Mouse (Mus musculus) thymus, postnatal 14 days (tissue): ENCODE data around the gene Sit1.
"Not testable (repeated sequence)": the region's sequence is repeated elsewhere in the genome, so short reads cannot be mapped to it uniquely, and the experiment has no call there.

Experiments
- DNase-seq: peaks from one replicate; pipeline ENCODE4 v3.0.0; 2021

Gene Sit1

DNA sequence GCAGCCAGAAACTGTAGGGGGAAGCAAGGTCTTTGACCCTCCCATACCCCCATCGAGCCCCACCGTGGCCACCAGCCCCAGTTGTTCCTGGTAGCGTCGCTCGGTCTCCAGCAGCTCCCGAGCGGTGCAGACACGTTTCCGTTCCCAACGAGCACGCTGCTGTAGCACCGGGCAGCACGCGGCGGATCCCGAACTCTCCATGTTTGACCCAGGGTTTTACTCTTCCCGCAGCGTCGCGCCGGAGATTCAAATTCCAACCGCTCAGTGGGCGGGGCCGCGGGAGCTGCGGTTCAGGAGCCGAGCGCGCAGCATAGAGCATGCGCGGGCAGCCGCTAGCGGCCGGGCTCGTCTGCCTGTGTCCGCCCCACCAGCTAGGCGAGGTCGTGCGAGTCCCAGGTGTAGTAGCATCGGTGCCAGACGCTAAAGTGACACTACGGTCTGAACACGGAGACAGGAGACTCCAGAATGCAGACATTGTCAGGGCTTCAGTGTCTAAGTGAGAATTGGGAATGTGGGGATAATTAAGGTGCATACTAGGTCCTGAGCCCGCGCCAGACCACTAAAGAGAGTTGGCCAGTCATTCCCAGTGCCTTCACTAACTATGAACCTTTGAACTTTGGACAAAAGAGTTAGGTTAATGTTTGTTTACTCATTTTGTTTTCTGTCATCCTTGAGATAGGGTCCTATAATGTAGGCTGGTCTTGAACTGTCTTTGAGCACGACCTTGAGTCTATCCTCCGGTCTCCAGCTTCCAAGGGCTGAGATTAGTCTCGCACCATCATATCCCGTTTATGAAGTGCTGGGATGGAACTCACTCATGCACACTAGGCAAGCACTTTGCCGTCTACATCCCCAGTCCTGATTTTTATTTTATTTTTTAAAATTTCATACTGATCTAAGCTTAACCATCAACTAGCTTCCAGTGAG lies 16.1 kb upstream of the Sit1 start, which contains the start of gene Arhgef39:
Gene Arhgef39, minus strand, starts transcription at position 289 of the 927 bp plus-strand sequence.
- peak; percentile 82 for DNase-seq

DNA sequence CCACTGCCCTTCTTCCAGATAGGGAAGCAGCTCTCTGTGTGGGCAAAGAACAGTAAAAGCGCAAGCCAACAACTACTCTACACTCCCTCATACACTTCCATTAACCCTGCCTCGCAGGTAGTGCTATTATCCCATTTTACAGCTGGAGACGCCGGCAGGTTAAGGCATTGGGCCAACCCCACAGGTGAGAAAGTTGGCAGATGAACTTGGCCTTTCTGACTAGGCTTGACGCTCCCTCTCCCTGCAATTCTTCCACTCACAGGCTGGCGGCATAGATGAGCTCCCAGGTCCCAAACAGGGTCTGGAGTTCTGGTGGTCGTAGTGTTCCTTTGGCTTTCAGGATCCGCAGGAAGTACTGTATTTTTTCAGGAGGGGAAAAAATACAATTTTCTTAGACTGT lies 15.4 kb upstream of the Sit1 start:
- peak; percentile 71 for DNase-seq

GRCm38 (mm10) chr4:43497946-43498345 lies 14.4 kb upstream of the Sit1 start:
- DNase-seq: no peak

DNA sequence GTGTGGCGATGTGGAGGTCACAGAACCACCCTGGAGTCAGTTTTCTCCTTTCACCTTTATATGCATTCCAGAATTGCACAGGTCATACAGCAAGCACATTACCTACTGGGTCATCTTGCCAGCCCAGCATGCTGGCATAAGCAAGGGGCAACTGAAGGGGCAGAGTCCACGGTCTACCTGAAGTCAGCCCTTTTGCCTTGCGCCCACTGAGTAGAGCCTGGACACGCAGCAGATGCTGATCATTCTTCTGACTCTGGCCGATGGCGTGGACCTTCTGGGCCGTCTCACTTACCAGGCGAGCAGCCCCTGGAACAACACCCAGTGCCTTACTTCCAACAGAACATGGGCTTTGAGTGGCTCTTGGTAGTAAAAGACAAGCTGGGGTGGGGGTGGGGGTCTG lies 13.9 kb upstream of the Sit1 start:
- DNase-seq: no peak

DNA sequence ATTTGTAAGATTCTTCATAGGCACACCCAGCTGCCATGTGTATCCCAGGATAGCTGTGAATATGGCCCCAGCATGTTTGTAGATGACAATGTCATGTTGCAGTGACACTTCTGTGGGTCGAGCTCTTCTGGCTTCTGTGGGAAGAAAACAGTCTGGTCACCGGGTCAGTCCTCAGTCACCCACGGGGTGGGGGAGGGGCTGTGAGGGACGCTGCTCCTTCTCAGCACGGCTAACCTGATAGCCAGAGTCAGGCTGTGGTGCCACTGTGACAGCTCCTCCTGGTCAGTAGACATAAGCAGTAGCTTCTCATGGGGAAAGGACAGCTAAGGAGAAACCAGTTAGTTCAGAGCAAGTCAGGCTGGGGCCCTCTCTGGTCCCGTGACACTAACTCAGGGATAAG lies 13.1 kb upstream of the Sit1 start:
- no peak for DNase-seq

DNA sequence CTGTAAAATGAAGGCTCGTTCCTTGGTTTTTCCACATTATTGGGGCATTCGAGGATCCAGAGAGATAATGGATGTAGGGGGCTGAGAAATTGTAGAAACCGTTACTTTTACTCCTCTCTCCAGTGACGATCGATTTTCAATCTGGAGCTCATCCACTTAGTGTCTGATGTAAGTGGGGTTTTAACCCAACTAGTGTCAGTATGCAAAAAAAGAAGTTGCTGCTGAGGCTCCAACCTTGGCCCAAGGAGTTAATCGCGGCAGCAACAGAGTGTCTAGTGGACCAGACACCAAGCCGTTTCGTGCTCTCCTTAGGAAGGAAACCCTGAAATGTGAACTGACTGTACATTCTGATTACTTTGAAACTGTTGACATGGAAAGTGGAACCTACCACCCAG lies 10.3 kb upstream of the Sit1 start:
- DNase-seq: no peak

DNA sequence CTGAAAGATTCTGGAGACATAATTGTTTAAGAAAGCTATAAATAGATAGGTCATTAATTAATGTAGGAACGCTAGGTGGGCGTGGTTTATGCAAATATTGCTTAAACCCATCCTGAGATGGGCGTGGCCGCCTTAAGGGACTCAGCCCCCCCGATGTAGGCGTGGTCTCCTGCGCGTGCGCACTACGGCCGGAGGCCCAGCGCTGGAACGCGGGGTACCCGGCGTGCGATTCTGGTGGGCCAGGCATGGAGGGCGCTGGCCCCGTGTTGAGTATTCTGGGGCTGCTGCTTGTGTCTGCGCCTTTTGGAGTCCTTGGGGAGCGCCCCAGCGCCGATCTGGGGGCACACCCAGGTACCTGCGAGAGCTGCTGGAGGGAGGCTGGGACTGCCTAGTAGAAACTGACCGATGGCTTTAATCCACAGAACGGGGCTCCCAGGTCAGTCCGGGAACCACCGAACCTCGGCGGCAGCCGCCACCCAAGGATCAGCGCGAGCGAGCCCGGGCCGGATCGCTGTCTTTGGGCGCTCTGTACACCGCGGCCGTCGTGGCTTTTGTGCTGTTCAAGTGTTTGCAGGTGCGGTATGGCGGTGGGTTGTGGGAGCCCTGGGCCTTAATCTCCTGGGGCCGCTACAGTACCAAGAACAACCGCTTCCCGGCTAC lies 9.8 kb upstream of the Sit1 start:
- DNase-seq: peak; percentile 99

- DNase-seq: peak; percentile 94
Measured at GRCm38 (mm10) chr4:43492821-43493185, 9.3 kb upstream of the Sit1 start, which contains the start of gene Ccdc107. Gene Ccdc107, plus strand, starts transcription at chr4:43492900.

- DNase-seq: no peak
Measured at GRCm38 (mm10) chr4:43492101-43492820, 8.7 kb upstream of the Sit1 start.

DNA sequence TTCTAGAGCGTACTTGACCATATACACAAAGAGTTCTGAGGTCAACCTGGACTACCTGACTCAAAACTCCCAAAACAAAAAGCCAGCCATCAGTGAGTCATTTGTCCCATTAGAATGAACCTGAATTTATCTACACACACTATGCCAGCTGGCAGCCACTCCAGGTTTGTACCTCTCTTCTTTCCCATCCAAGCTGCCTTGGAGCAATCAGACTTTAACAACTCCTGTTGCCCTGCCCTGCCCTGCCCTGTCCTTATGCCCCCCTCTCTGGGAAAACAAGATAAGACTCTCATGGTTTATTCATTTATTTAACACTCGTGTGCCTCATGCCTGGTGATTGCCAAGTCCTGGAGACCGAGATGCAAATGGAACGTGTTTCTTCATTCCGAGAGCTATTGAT lies 7.3 kb upstream of the Sit1 start:
- DNase-seq: no peak

GRCm38 (mm10) chr4:43489611-43490010 lies 6.1 kb upstream of the Sit1 start:
- no peak for DNase-seq

DNA sequence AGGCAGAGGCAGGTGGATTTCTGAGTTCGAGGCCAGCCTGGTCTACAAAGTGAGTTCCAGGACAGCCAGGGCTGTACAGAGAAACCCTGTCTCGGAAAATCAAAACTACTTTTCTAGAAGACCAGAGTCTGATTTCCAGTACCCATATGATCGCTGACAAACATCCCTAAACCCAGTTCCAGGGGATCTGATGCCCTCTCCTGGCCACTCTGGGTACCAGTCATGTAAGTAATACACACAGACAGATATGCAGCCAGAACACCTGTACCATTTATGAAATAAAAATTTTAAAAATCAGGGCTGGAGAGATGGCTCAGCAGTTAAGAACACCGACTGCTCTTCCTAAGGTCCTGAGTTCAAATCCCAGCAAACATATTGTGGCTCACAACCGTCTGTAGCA lies 2.1 kb upstream of the Sit1 start:
- DNase-seq: not testable (repeated sequence)

GRCm38 (mm10) chr4:43482591-43482990 lies 943 bp downstream of the Sit1 start:
- peak; percentile 57 for DNase-seq

GRCm38 (mm10) chr4:43481894-43482456 lies 1.6 kb downstream of the Sit1 start:
- peak; percentile 80 for DNase-seq

- DNase-seq: no peak
Measured at GRCm38 (mm10) chr4:43480985-43481384, 2.5 kb downstream of the Sit1 start.

GRCm38 (mm10) chr4:43478906-43479832 lies 4.4 kb downstream of the Sit1 start:
- peak; percentile 87 for DNase-seq

DNA sequence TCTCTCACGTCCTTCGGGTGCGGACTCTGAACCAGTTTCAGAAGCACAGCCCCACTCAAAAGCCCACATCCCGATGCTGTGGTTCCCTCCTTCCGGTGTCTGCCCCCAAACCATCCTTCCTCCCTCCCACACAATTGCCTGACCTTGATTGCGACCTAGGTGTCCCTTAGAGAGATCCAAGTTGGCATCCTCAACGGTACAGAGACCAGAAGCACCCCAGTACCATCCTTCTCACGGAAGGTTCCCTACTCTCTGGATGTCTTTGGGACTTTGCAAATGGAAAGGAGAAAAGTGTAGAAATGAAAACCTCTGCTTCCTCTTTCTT lies 5.0 kb downstream of the Sit1 start:
- DNase-seq: peak; percentile 82

- peak; percentile 91 for DNase-seq
Measured at GRCm38 (mm10) chr4:43477857-43478533, 5.5 kb downstream of the Sit1 start.

GRCm38 (mm10) chr4:43476604-43477003 lies 6.9 kb downstream of the Sit1 start:
- DNase-seq: peak; percentile 52

DNA sequence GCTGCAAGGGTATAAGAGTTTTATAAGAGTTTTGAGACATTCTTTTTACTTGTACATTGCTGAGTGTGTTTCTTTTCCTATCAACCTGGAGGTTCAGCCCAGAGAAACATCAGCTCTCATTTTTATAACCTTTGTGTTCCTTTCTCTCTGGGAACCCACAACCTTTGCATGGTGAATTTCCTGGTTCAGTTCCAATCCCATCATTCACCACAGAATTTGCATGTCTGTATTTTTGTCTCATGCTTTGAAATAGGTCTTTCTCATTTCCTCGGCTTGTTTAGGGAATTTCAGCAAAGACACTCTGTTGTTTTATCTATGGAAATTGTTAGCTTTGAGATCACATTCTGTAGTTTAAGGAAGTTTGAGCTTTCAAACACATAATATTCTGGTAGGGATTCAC lies 9.9 kb downstream of the Sit1 start:
- DNase-seq: no peak

- DNase-seq: no peak
Measured at GRCm38 (mm10) chr4:43470301-43470700, 13.2 kb downstream of the Sit1 start.

- DNase-seq: no peak
Measured at GRCm38 (mm10) chr4:43466872-43467271, 16.7 kb downstream of the Sit1 start.
